Mouse (Mus musculus): ENCODE measurements around the gene Sval3.

The Sval3 gene

GRCm38 (mm10) chr6:41967840-41968239 is at the start of gene Sval3:
Gene Sval3 (plus strand): TSS chr6:41968140.
- DNase-seq (ENCODE audit: low spot score): no peak

- no peak for DNase-seq (ENCODE audit: low spot score)
Observed at GRCm38 (mm10) chr6:41951330-41951729, 16.6 kb upstream of the Sval3 start, which contains the start of gene Sval1. Gene Sval1 (plus strand): TSS chr6:41951630.

All from lung, postnatal 25 days (tissue).